Mouse (Mus musculus): ENCODE measurements at regions not wholly inside any gene's neighbourhood (a gene's known extent, or its start where the extent isn't known, plus 50 kb on each side); places are given as distances from the start of the nearest gene placed in this dataset.

- DNase-seq (ENCODE audit: low read depth, low spot score) = no peak
Observed at GRCm38 (mm10) chr10:45957686-45958085, 380.1 kb downstream of the Hace1 start.

DNA sequence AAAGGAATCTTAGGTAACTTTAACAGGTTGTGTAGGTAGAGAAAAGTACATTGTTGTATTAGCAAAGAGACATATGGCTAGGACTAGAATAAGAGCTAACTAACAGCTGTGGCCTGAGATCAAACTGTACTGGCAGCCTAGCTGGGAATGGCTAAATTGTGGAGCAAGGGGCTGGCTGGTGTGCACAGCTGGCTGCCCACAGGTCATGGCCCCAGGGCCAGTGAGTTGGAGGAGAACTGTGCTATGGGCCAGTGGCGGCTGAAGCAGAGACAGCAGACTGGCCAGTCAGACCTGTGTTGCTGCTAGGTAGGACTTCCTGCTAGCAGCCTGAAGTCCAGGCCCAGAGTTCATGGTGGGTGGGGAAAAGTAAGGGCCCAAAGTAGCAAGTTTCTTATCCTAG is 394.6 kb downstream of the Hace1 start:
- DNase-seq (ENCODE audit: low read depth, low spot score) = no peak

- no peak for DNase-seq (ENCODE audit: low read depth, low spot score)
Observed at GRCm38 (mm10) chr10:45982731-45983274, 405.2 kb downstream of the Hace1 start.

DNA sequence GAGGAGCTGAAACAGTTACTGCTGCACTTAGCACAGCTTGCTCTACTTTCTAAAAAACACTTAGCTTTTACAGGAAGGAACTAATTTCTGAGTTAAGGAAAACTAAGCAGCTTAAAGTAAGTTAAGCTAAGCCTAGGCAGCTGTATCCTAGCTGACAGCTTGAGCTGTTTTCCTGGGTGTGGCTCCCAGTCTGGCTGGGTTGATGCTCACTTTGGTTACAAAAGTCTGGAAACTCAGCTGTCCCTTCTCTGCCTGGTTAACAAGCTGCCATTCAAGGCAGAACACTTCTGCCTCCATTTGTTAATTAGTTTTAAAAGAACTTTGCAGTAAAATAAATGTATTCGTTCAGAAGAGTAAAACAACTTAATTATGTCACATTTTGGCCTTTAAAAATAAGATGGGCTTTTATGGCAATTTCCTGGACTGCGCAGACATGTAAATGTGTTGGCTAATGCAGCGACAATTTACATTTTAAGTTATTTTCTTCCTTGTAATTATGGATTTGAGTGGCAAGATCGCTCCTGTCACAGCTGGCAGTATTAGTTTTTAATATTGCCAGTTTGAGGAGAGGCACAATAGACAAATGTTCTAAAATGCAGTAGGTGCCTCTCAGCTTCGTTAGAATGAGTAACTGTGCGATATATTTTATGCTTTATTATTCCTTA is 406.2 kb downstream of the Hace1 start:
- DNase-seq (ENCODE audit: low read depth, low spot score) = no peak

DNA sequence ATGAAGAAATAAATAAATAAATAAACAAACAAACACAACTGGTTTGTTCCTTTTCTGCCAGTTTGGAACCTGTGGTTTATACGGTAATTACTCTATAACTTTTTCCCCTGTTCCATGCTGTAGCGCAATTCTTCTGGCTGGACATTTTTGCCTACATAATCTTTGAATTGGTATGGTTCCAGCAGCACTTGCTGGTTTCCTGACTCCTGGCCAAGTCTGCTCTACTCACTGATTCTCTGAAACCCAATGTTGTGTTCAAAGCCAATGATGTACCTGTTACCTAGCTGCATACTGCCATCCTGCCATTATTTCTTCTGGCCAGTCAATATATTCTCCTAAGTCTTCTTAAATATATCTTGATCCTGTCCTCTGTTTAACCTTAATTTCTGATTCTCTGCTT is 408.7 kb downstream of the Hace1 start:
- no peak for DNase-seq (ENCODE audit: low read depth, low spot score)

DNA sequence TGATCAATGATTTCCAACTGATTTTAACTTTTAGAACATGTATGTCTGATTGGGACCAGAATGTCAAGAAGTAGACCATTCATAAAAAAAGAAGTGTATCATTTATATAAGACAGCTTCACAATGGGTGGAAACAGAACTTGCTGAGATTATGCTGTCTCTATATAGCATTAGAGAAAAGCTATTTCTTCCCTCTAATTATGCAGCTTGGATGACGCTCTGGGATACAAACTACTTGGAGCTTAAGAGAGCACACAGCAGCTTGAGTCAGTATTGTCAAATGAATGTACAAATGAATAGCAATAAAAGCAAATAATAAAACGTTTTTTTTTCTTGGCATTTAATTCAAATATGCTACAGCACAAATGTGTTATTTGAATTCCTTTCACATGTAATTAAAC is 428.7 kb downstream of the Hace1 start:
- no peak for DNase-seq (ENCODE audit: low read depth, low spot score)

GRCm38 (mm10) chr10:46011916-46012596 is 434.4 kb downstream of the Hace1 start:
- no peak for DNase-seq (ENCODE audit: low read depth, low spot score)

DNA sequence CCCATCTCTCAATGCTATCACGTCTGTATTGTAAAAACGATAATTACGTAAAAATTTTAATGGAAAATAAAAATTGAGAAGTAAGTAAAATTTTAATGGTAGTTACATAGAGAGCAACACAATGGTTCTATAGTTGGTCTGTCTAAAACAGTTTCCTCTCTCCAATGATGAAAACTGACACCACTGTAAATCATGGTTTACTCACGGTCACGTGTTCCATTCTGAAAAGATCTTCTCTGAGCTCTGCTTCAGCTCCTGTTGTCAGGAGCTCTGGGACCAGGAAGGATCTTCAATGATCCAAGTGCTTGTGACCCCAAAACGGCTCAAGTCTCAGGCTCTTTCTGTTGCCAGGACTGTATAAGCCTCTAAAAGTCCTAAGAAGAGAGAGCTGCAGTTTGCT is 435.0 kb downstream of the Hace1 start:
- DNase-seq (ENCODE audit: low read depth, low spot score) = no peak

DNA sequence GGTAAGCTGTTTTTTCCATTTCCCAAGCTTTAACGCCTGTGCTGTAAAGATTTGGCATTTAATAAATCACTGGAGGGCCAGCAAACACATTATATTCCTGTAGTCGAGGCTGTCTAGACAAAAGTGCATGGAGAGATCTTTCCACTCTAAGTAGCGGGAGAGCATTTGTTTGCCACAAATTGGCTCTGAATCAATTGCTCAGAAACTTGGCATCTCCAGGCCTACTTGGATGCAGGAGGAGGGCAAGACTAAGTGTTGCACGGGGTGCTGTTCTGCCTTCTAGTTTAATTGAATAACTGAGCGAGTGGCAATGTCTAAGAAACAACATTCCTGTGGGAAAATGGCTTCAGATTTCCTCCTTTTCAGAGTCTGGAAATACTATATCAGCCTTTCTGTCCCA is 438.7 kb downstream of the Hace1 start:
- DNase-seq (ENCODE audit: low read depth, low spot score) = no peak

GRCm38 (mm10) chr10:46045474-46046093 is 468.0 kb downstream of the Hace1 start:
- DNase-seq (ENCODE audit: low read depth, low spot score) = no peak

- no peak for DNase-seq (ENCODE audit: low read depth, low spot score)
Observed at GRCm38 (mm10) chr10:46046094-46046749, 468.6 kb downstream of the Hace1 start.

GRCm38 (mm10) chr10:46046890-46047414 is 469.3 kb downstream of the Hace1 start:
- no peak for DNase-seq (ENCODE audit: low read depth, low spot score)

DNA sequence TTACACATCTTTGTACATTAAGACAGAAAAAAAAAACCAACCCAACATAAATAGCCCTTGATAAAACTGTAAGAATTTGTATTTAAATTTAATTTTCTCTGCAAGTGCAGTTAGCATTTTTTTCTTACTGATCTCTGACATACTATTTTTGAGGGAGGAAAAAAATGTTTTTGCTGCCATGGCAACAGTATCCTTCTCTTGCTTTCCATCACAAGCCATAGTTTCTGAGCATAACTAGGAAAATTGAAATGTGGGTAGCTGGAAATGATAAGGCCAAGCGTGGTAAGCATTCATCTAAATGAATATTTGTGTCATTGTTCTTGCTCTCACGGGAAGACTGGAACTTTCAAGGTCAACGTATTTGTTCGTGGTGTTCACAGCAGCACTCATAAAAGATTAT is 470.0 kb downstream of the Hace1 start:
- no peak for DNase-seq (ENCODE audit: low read depth, low spot score)

DNA sequence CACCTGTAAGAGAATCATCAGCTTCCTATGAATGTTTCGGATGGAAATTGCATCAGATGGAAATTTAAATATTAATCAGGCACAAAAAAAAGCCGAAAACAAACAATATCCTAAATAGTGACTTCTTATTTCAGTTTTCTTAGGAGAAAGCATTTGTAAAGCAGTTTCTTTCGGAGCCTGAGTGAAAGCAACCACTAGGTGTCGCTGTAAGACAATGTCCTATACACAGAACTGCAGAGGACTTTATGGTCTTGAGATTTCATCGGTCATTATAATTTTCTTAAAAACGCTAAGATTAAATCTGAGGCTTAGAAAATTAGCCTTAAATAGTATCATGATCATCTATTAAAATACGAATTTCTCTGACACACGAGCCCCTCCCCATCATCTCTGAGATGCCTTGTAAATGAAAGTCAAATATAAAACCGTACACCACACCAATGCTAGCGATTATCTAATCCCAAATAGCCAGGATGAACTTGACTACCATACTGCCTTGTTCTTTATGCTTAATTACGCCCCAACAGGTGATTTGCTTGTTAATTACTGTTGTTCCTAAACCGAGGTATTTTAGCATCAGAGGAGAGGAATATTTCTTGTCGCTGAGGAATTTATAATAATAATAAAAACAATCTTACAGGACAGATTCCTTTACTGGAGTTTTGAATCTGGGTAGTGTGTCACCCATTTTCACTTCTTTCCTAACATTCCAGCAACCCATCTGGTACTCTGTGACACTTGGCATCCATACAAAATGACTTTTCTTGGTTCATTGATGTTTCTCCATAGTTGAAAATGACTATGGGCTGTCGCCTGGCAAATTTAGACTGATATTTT is 480.0 kb downstream of the Hace1 start:
- no peak for DNase-seq (ENCODE audit: low read depth, low spot score)

DNA sequence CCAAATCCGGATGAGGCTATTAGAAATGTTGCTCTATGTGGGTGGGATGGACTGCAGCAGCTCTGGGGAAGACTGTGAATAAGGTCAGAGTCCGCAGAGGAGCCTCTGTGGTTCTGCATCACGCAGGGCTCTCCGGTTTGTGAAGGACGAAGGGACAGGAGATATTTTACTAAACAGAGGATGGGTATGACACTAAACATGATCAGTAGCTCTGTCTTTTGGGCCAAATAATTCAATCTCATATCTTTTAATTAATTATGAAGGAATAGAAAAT is 480.5 kb downstream of the Hace1 start:
- no peak for DNase-seq (ENCODE audit: low read depth, low spot score)

DNA sequence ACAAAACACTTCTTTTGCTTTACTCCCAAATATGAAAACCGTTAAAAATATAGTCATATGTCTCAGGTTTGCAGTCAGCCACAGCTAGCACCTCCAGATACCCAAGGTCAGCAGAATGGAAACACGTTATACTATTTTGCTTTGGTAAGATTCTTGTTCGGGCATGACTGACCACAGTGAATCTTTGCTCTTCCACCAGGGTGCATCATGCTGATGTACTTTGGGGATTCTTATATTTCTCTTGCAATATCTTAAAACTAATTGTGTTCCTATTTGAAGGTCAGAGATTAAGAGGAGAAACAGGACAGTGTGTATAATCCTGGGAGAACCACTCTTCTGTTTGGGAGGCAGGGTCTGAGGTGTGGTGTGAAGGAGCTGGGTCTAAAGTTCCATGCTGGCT is 481.7 kb downstream of the Hace1 start:
- no peak for DNase-seq (ENCODE audit: low read depth, low spot score)

GRCm38 (mm10) chr10:46063831-46064230 is 486.2 kb downstream of the Hace1 start:
- no peak for DNase-seq (ENCODE audit: low read depth, low spot score)

DNA sequence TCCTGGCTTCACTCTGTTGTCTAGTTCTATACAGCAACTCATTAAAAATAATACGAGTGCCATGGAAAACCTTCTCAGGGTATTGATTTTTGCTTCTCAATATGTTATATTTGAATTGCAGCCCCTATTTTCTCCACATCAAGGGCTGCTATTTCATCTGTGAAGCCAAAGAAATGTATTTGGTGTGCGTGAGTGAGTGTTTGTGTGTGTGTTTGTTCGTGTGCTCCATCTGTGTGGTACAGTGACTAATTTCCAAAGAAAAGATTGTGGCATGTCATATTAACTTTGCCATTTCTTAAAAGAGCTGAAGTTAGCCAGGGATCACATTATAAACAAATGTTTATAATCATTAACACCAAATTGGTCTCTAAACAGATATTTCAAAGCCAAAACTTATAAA is 493.1 kb downstream of the Hace1 start:
- no peak for DNase-seq (ENCODE audit: low read depth, low spot score)

- DNase-seq (ENCODE audit: low read depth, low spot score) = no peak
Observed at GRCm38 (mm10) chr10:46071220-46071619, 493.6 kb downstream of the Hace1 start.

- no peak for DNase-seq (ENCODE audit: low read depth, low spot score)
Observed at GRCm38 (mm10) chr10:46071810-46072549, 494.4 kb downstream of the Hace1 start.

All from skeletal muscle tissue, adult 2 months (tissue).